Mouse (Mus musculus): ENCODE results near the gene Tnfrsf13c. TPM values are rescaled to one million over a fixed set of nuclear protein-coding genes. Genes with fewer than 3 reads are reported as not detected.

Gene Tnfrsf13c
- 18.9 TPM for total RNA-seq (2023)

GRCm38 (mm10) chr15:82223657-82224601 lies at the start of gene Tnfrsf13c:
Gene Tnfrsf13c, minus strand, starts transcription at chr15:82224369.

DNA sequence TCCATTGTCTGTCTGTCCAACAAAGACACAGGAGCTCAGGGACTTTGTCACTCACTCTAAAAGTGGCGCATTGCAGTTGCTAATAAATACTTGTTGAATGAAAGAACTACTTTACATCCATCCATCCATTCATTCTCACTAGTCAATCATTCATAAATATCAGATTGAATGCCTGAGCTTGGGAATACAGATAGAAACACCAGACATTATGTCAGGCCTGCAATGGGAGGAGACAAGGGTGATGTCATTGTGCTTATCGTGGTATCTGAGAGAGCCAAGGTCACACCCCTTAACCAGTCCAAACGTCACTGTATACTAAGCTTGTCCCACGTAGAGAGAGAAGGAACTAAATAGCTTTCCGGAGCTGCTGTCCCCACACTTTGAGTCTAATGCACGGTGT lies 27.9 kb upstream of the Tnfrsf13c start, which contains the start of gene 1500009C09Rik:
Gene 1500009C09Rik (plus strand): TSS at position 301 of the 400 bp plus-strand sequence.

DNA sequence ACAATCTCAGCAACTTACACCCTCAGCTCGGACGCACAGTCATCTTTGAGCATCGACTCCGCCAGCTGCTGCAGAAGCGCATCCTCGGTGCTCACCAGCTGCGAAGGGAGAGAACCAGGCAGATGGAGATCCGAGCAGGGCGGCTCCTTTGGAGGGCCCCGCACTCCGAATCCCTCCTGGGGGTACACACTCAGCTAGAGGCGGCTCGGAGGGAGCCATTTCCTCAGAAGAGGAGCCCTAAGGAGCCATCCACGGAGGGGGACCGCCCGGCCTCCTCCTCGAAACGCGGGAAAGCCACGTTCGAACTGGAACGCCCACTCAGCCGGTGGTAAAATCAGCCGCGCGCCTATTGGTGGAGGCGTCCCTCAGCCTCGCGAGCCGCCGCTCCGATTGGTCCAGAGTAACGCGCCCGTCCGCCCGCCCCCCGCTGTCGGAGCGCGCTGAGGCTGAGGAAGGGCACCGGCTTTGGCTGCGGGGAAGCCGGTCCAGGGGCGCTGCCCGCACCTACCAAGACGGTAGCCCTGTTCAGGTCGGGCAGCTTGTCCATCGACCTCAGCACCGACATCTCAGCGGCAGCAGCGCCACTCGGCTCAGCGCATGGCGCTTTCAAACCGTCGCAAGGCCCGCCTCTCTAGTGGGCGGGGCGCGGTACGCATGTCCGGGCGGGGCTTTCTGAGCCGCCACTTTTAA lies 20.1 kb upstream of the Tnfrsf13c start, which contains the start of gene Cenpm:
Gene Cenpm (minus strand): TSS at position 634 of the 690 bp plus-strand sequence.

GRCm38 (mm10) chr15:82212752-82213063 lies 11.5 kb downstream of the Tnfrsf13c start, which contains the start of gene Shisa8:
Gene Shisa8, minus strand, starts transcription at chr15:82212815.

Other genes with a start within 250 kb of the Tnfrsf13c start
- gene 1700029P11Rik, start 243.8 kb downstream of the Tnfrsf13c start, total RNA-seq (2023) = not detected
- 21.7 TPM for gene Xrcc6, start 236.5 kb downstream of the Tnfrsf13c start, total RNA-seq (2023)
- 18.6 TPM for gene Desi1, start 190.5 kb downstream of the Tnfrsf13c start, total RNA-seq (2023)
- 79.1 TPM for gene Snu13, start 176.8 kb downstream of the Tnfrsf13c start, total RNA-seq (2023)
- gene 4930407I10Rik, start 165.2 kb downstream of the Tnfrsf13c start, total RNA-seq (2023) = not detected
- gene Mei1, start 154.4 kb downstream of the Tnfrsf13c start, total RNA-seq (2023) = not detected
- gene Ccdc134, start 96.4 kb downstream of the Tnfrsf13c start, total RNA-seq (2023) = 33.6 TPM
- gene Srebf2, start 77.2 kb downstream of the Tnfrsf13c start, total RNA-seq (2023) = 239 TPM
- 0.29 TPM for gene Shisa8, start 11.6 kb downstream of the Tnfrsf13c start, total RNA-seq (2023)
- gene Cenpm, start 20.4 kb upstream of the Tnfrsf13c start, total RNA-seq (2023) = 1.7 TPM
- gene 1500009C09Rik, start 28.0 kb upstream of the Tnfrsf13c start, total RNA-seq (2023) = not detected
- gene Sept3, start 50.5 kb upstream of the Tnfrsf13c start, total RNA-seq (2023) = not detected
- gene Wbp2nl, start 74.6 kb upstream of the Tnfrsf13c start, total RNA-seq (2023) = not detected
- 43.6 TPM for gene Naga, start 114.6 kb upstream of the Tnfrsf13c start, total RNA-seq (2023)
- 0.26 TPM for gene Pheta2, start 114.6 kb upstream of the Tnfrsf13c start, total RNA-seq (2023)
- 97.2 TPM for gene Smdt1, start 114.6 kb upstream of the Tnfrsf13c start, total RNA-seq (2023)
- gene Ndufa6, start 130.0 kb upstream of the Tnfrsf13c start, total RNA-seq (2023) = 130 TPM
- 11.3 TPM for gene Cyp2d22, start 155.9 kb upstream of the Tnfrsf13c start, total RNA-seq (2023)
- not detected for gene Cyp2d11, start 169.7 kb upstream of the Tnfrsf13c start, total RNA-seq (2023)
- not detected for gene Cyp2d10, start 182.8 kb upstream of the Tnfrsf13c start, total RNA-seq (2023)
- not detected for gene Cyp2d9, start 209.1 kb upstream of the Tnfrsf13c start, total RNA-seq (2023)

All from CD4-positive naive resting alpha-beta T cell, adult 76 days (primary cell).